Mouse (Mus musculus) urinary bladder, postnatal 14 days (tissue): ENCODE measurements at regions not wholly inside any gene's neighbourhood (a gene's known extent, or its start where the extent isn't known, plus 50 kb on each side); places are given as distances from the start of the nearest gene placed in this dataset.

Experiments used
- DNase-seq: peaks from one replicate; pipeline ENCODE4 v3.0.0; 2021; ENCODE audit warnings: low spot score

GRCm38 (mm10) chr19:15052642-15053239, 454.9 kb upstream of the Tle4 start:
- no peak for DNase-seq

DNA sequence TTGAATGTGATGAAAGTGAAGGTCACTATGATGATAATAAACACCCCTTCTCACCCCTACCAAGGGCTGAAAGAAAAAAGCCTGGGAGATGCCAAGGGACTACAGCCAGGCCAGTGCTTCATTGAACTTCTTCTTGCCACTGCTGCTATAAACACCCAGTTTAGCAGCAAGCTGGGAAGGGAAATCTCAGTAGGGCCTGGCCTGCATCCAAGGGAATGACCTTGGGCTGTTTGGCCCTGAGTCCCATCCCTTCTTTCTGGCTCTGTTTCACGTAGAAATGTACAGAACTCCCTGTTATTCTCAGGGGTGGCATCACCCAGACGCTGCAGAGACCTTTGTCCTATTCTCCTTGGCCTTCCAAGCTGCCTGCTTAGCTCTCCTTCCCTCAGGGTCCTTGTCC, 450.0 kb upstream of the Tle4 start:
- no peak for DNase-seq

GRCm38 (mm10) chr19:15047306-15047868, 449.5 kb upstream of the Tle4 start:
- no peak for DNase-seq

- peak; percentile 72 for DNase-seq
These were observed 437.7 kb upstream of the Tle4 start for GRCm38 (mm10) chr19:15035554-15035953.

- DNase-seq = no peak
These were observed 436.1 kb upstream of the Tle4 start for GRCm38 (mm10) chr19:15033921-15034320.

DNA sequence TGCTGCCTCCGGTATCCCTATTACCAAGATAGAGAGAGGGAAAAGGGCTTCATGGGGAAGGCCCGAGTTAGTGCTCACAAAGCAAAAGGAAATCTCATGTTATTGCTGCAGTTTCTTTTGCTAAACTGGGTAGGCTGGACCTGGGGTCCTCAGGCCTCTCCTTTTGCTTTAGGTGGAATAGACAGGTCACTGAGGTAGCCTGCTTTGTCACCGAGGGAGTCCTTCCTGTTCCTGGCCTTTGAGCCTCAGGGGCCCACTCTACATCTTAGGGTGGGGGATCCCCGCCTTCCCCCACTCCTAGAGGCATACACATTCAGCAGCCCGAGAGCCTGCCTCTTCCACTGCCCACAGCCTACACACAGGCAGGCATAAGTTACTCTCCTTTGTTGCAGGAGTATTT, 435.5 kb upstream of the Tle4 start:
- no peak for DNase-seq

DNA sequence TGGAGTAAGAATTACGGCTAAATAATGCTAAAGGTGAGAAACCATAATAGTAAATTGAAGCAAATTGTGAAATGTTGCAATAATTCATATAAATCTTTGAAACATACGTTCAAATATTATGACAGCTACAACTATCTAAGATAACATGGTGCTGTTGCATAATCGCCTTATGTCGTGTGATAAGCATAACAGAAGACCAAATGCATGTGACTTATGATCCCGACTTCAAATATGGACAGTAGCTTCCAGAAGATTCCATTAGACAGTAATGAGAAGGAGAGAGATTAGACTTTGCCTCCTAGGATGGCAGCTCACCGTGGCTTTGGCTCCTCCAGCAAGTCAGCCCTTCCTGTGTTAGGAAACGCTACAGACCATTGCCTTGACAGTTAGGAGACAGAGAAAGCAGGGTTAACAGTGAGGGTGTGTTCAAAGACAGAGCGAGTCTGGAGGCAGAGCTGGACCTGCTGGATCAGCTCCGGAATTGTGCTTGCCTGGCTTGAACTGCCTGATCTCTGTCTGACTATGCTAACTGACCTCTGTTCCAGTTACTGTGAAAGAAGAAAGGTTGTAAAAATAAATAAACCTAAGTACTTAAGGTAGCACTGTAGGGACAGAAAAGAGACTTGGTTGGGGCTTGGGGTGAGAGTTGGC, 434.6 kb upstream of the Tle4 start:
- DNase-seq = no peak

DNA sequence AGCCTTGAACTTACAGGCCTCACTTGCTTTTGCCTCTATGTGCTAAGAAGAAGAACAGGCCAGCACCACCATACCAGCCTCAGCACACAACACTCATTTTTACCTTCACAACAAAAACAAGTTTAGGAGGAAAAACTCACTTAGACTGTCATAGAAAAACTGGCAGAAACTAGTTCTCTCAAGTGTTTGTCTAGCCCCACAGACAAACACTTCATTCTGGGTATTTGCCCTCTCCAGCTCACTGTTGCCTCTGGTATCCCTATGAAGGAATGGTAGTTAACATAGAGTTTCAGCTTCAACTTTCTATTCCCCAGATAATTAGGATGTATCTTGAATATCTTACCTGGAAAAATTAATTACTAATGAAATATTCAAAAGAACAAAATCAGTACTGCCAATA, 433.6 kb upstream of the Tle4 start:
- no peak for DNase-seq

GRCm38 (mm10) chr19:15003596-15003995, 405.7 kb upstream of the Tle4 start:
- DNase-seq = no peak

DNA sequence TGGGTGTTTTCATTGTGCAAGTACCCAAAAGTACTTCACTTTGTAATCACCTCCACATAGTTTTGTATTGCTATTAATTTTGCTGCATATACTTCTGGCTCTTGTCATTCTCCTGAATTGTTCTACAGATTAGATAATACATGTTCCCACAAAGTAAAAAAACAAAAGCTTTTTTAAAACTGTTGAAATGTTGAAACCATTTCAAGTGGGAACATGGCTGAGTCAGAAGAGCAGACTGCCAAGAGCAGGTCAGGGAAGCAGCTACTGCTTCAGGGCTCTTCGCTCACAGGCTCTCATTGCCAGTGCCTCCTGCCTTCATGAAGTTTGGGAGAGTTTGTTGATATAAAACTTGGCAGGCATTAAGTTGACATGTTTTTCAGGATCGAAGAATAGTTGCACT, 395.5 kb upstream of the Tle4 start:
- DNase-seq = no peak

DNA sequence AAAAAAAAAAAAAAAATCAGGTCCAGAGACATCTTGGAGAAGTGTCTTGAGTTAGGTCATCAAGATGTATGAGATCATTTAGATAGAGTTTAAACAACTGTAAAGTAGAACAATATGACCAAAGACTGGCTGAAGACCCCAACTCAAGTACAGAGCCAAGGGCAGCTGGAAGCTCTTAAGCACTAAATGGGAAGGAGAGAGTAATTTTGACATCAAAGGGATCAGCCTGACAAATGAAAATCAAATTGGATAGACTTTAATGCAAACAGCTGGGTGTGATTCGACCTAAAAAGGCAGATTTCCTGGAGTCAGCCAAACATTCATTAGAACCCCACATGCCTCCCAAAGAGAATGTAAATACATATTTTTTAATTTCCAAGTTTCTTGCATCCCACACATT, 372.3 kb upstream of the Tle4 start:
- no peak for DNase-seq

DNA sequence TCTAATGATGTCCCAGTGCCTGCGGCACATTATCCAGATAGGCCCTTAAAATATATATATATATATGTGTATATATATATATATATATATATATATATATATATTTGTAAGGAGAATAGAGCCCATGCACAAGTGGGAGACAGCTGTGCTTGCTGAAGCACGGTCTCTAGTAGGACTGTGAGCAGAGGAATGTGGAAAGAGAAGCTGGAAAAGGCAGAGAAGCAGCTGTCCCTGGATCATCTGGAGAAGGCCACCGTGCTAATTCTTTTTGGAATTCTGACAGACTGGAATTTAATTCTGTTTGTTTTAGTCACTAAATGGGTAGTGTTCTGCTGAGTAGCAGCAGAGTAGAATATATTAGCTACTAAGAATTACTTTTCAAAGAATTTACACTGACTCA, 370.4 kb upstream of the Tle4 start:
- DNase-seq = no peak

DNA sequence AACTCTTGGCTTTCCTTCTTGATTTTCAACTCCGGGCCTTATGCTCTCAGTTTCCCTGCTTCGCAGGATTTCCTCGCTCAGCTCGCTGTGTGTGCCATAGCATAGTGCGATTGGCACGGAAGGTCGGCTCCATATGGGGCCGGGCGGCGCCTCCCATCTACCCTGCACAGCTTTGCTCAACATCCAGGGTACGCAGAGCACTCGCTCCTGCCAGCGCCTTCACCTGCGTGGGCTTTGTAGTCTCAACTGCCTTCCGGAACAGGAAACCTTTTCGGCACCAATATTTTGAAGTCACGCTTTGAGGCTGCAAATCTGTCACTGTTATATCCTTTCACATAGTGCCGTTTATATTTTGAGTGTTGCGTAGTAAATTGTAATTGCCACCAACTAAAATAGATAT, 359.9 kb upstream of the Tle4 start:
- no peak for DNase-seq

- no peak for DNase-seq
These were observed 359.3 kb upstream of the Tle4 start for GRCm38 (mm10) chr19:14957154-14957553.

- no peak for DNase-seq
These were observed 358.5 kb upstream of the Tle4 start for GRCm38 (mm10) chr19:14956392-14956791.

GRCm38 (mm10) chr19:14955969-14956368, 358.1 kb upstream of the Tle4 start:
- DNase-seq = no peak

DNA sequence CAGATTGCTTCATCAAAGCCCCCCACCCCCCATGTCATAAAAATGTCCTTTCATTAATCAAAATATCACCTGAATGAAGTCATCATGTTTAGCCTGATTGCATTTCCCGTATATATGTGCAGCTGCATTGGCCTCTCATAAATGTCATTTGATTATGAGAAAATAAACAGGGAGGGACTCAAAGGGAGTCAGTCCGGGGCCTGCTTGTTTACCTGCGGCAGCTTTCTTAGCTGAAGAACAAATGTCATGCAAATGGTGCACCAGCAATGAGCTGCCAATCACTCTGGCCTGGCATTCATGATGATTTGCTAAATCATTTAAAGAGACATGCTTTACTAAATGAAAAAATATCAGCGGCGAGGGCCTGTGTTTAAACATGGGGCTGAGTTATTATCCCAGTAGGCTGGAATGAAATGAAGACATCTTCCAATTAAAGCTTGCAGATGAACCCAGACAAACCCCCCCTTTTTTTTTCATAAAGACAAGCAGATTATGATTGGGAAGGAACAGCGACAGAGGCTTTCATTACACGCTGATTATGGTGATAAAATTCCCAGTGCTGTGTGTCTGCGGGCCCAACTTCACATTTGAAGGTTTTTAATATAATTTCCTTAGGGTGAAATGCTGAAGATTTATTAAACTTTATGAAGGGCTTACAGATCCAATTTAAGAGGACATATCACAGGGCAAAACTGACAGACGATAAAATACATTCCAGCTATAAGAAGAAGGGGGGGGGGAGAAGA, 342.5 kb upstream of the Tle4 start:
- DNase-seq = no peak

DNA sequence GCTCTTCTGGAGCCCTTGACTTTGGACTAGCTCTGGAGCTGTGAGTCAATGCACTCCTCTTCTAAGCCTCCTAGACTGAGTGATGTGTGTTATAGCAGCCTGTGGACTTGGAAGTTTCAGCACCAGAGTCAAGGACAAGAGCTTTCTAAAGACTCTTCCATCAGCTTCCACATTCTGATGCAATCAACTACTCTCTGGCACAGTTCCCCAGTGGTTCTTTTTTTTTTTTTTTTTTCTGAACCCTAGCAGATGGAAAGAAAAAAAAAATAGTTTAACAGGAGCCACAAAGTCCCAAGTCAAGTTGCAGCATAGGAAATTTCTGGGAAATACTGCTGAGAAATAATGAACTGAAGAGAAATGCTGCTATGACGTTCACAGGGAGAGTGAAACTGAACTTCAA, 324.4 kb upstream of the Tle4 start:
- DNase-seq = no peak

- no peak for DNase-seq
These were observed 313.4 kb upstream of the Tle4 start for GRCm38 (mm10) chr19:14911056-14911850.

- DNase-seq = no peak
These were observed 297.0 kb upstream of the Tle4 start for GRCm38 (mm10) chr19:14894875-14895274.

GRCm38 (mm10) chr19:14892390-14892758, 294.5 kb upstream of the Tle4 start:
- no peak for DNase-seq

GRCm38 (mm10) chr19:14891689-14892389, 294.0 kb upstream of the Tle4 start:
- DNase-seq = no peak
